Mouse (Mus musculus): ENCODE results near the gene Olfr545.

- TF ChIP-seq CTCF (IDR thresholded peaks at IDR 0.05; ENCODE audit: borderline replicate concordance, insufficient read depth, low read depth, low read length) (no peak), POLR2A (IDR thresholded peaks at IDR 0.05; ENCODE audit: borderline replicate concordance, insufficient read depth, low read length) (no peak)
These were observed 10.4 kb upstream of the Olfr545 start for GRCm38 (mm10) chr7:102509726-102510125.
